Mouse (Mus musculus) stomach, embryonic 16.5 days (tissue): ENCODE measurements around the gene Asz1. TPM values are rescaled to one million over a fixed set of nuclear protein-coding genes. Genes with fewer than 3 reads are reported as not detected.

Experiments used
- ATAC-seq: fragments of 200-750 bp; cut with Nextera tagmentation; 2 replicates; pipeline ENCODE4 v1.8.0; 2017; ENCODE audit warnings: moderate number of reproducible peaks, moderate TSS enrichment; ENCODE audit not compliant: insufficient read depth, low FRiP score
- H3K27ac ChIP-seq: fragments of 300-500 bp; sonication (generic); 2 replicates; pipeline ENCODE4 v1.5.1; 2014; ENCODE audit warnings: low read length
- H3K27me3 ChIP-seq: fragments of 300-500 bp; sonication (generic); 2 replicates; pipeline ENCODE4 v1.6.1; 2014; ENCODE audit warnings: low read length, control low read depth, mixed read lengths; ENCODE audit not compliant: control insufficient read depth, insufficient read depth
- H3K36me3 ChIP-seq: fragments of 300-500 bp; sonication (generic); 2 replicates; pipeline ENCODE4 v1.6.1; 2014; ENCODE audit warnings: low read length; ENCODE audit not compliant: control insufficient read depth, insufficient read depth
- H3K4me1 ChIP-seq: fragments of 300-500 bp; sonication (generic); 2 replicates; pipeline ENCODE4 v1.6.1; 2014; ENCODE audit warnings: low read length, control low read depth, mixed read lengths; ENCODE audit not compliant: control insufficient read depth, insufficient read depth
- H3K4me2 ChIP-seq: fragments of 300-500 bp; sonication (generic); 2 replicates; pipeline ENCODE4 v1.6.1; 2014; ENCODE audit warnings: low read depth, low read length, mixed read lengths
- H3K4me3 ChIP-seq: fragments of 300-500 bp; sonication (generic); replicated peaks from 2 replicates; pipeline ENCODE4 v1.5.1; 2014; ENCODE audit warnings: mild to moderate bottlenecking, low read length
- H3K9ac ChIP-seq: fragments of 300-500 bp; sonication (generic); 2 replicates; pipeline ENCODE4 v1.6.1; 2014; ENCODE audit warnings: low read length
- H3K9me3 ChIP-seq: fragments of 300-500 bp; sonication (generic); replicated peaks from 2 replicates; pipeline ENCODE4 v1.6.1; 2016; ENCODE audit warnings: low read length, control low read depth; ENCODE audit not compliant: control insufficient read depth
- WGBS: fragments of 180-500 bp; shearing (Covaris S2); extraction: QIAGEN DNeasy Blood & Tissue Kit; methylation state at CpG from one replicate; pipeline ENCODE4 v1.1.7; 2014; 5-methylcytosine and 5-hydroxymethylcytosine counted together
- polyA plus RNA-seq: library from polyadenylated mRNA; unstranded; fragments of >200 nt; fragmentation: Nextera tagmentation; extraction: Ambion mirVana; gene quantifications from 2 replicates; pipeline ENCODE4 v1.2.1, GENCODE M21; 2015

Gene Asz1
- polyA plus RNA-seq, 1 experiment from 2014 or later = not detected

- peak within 1 kb of the TSS; percentile 65 for H3K9ac ChIP-seq
- under 1% methylated on average over 47 of the region's 47 CpGs for WGBS
- peak within 1 kb of the TSS; percentile 55 for H3K4me3 ChIP-seq
- no peaks in the 10 kb centered on the region for H3K9me3 ChIP-seq
- peak; percentile 23; the same call in 1 of the 2 replicates for ATAC-seq
- peaks cover 33% of the 10 kb centered on the region for H3K27me3 ChIP-seq
- no peak within 1 kb of the TSS for H3K27ac ChIP-seq
- H3K36me3 ChIP-seq = no peaks in the 10 kb centered on the region
- H3K4me1 ChIP-seq = peaks cover 13% of the 10 kb centered on the region
- H3K4me2 ChIP-seq = peak within 1 kb of the TSS; percentile 91
Observed at GRCm38 (mm10) chr6:18029746-18030656, 78.9 kb downstream of the Asz1 start, which contains the start of gene Wnt2. Gene Wnt2 (minus strand): TSS chr6:18030585.

GRCm38 (mm10) chr6:18024133-18024794, 84.6 kb downstream of the Asz1 start:
- Histone ChIP-seq H3K9ac (no peak overlapping the region), H3K27ac (no peak overlapping the region), H3K4me2 (no peak overlapping the region), H3K9me3 (no peaks in the 10 kb centered on the region), H3K36me3 (no peaks in the 10 kb centered on the region), H3K4me3 (no peak overlapping the region), H3K4me1 (no peaks in the 10 kb centered on the region), H3K27me3 (peaks cover 6% of the 10 kb centered on the region)
- WGBS = 84% methylated on average over 8 of the region's 8 CpGs
- ATAC-seq = no peak

- 71% methylated on average over 7 of the region's 7 CpGs for WGBS
- ATAC-seq = no peak
- H3K4me1 ChIP-seq = no peaks in the 10 kb centered on the region
- H3K4me2 ChIP-seq = no peak overlapping the region
- H3K9ac ChIP-seq = no peak overlapping the region
- H3K27ac ChIP-seq = no peak overlapping the region
- H3K36me3 ChIP-seq = no peaks in the 10 kb centered on the region
- no peak overlapping the region for H3K4me3 ChIP-seq
- H3K9me3 ChIP-seq = no peaks in the 10 kb centered on the region
- no peaks in the 10 kb centered on the region for H3K27me3 ChIP-seq
Observed at GRCm38 (mm10) chr6:18013346-18013745, 95.5 kb downstream of the Asz1 start.

GRCm38 (mm10) chr6:18007356-18007755, 101.5 kb downstream of the Asz1 start:
- Histone ChIP-seq H3K9me3 (no peaks in the 10 kb centered on the region), H3K9ac (no peak overlapping the region), H3K27ac (no peak overlapping the region), H3K36me3 (no peaks in the 10 kb centered on the region), H3K4me2 (no peak overlapping the region), H3K4me1 (peaks cover 6% of the 10 kb centered on the region; the same call in 1 of the 2 replicates), H3K27me3 (no peaks in the 10 kb centered on the region), H3K4me3 (no peak overlapping the region)
- no peak for ATAC-seq
- WGBS = 56% methylated on average over 3 of the region's 3 CpGs

GRCm38 (mm10) chr6:18002065-18002464, 106.8 kb downstream of the Asz1 start:
- ATAC-seq = no peak
- H3K4me3 ChIP-seq = no peak overlapping the region
- no peak overlapping the region for H3K4me2 ChIP-seq
- 88% methylated on average over 6 of the region's 6 CpGs for WGBS
- H3K27me3 ChIP-seq = no peaks in the 10 kb centered on the region
- H3K4me1 ChIP-seq = no peaks in the 10 kb centered on the region
- H3K9me3 ChIP-seq = no peaks in the 10 kb centered on the region
- no peak overlapping the region for H3K27ac ChIP-seq
- no peaks in the 10 kb centered on the region for H3K36me3 ChIP-seq
- no peak overlapping the region for H3K9ac ChIP-seq

Other genes with a start within 250 kb of the Asz1 start
- 2.9 and 3.2 TPM in 2 replicates for gene Wnt2, start 78.5 kb downstream of the Asz1 start, polyA plus RNA-seq
- 3.9 and 4.4 TPM in 2 replicates for gene Cftr, start 61.6 kb upstream of the Asz1 start, polyA plus RNA-seq